Mouse (Mus musculus) thymus, adult 2 months (tissue): ENCODE measurements around the gene 2300002M23Rik.

Source experiments
- CTCF ChIP-seq: fragments of 200-500 bp; IDR thresholded peaks from 2 replicates; pipeline ENCODE4 v1.5.1; 2012; ENCODE audit warnings: mild to moderate bottlenecking, control low read depth, low read length, moderate library complexity, borderline replicate concordance; ENCODE audit not compliant: control insufficient read depth, poor library complexity, insufficient read depth; ENCODE audit errors: extremely low read depth
- POLR2A ChIP-seq: fragments of 200-500 bp; IDR thresholded peaks from 2 replicates; pipeline ENCODE4 v1.6.1; 2012; ENCODE audit warnings: mild to moderate bottlenecking, low read length, control low read depth, moderate library complexity; ENCODE audit not compliant: control insufficient read depth, poor library complexity, insufficient read depth; ENCODE audit errors: extremely low read depth

DNA sequence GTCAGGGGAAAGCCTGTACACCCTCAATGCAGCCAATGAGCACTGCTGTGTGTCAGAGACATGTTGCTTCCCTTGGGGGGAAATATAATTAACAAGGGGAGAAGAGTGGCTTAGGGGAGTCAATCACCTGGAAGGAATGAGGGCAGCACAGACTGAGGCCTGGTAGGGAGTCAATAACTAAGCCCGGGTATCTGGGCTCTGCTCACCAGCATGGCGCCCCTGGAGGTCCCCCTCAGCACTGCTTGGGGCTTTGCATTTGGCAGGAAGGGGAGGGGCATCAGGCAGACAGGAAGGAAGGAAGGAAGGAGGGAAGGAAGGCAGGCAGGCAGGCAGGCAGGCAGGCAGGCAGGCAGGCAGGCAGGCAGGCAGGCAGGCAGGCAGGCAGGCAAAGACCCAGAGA is 19.8 kb upstream of the 2300002M23Rik start:
- TF ChIP-seq CTCF (no peak), POLR2A (no peak)
